Mouse (Mus musculus): ENCODE data around the gene Kcng4. TPM values are rescaled to one million over a fixed set of nuclear protein-coding genes. Genes with fewer than 3 reads are reported as not detected.

The Kcng4 gene
- polyA plus RNA-seq, 1 experiment from 2014 or later: 0.07 TPM

DNA sequence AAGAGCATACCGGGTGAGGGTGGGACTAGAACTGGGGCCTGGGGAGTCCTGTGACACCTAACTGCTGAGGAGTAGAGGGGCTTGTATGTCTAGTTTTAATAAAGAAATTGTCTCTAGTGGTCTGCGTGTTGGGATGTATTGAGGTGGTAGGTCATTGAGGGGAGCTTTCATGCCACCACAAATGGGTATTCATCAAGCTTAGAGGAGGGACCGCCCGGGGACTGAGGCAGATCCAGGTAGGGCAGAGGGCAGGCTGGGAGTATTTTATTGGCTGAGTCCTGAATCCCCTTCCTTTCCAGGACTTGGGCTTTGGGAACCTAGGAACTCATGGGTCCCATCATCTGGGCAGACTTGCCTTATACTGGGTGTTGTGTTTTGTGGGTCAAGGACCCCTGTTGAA, 18.7 kb downstream of the Kcng4 start:
- DNase-seq (ENCODE audit: low spot score) (no peak), ATAC-seq (replicated peaks; ENCODE audit: low FRiP score) (no peak)
- no peaks in the 10 kb centered on the region for H3K4me1 ChIP-seq (replicated peaks; ENCODE audit: control insufficient read depth, insufficient read depth, low read length)
- H3K9ac ChIP-seq (ENCODE audit: low read length): no peak overlapping the region
- H3K4me2 ChIP-seq (ENCODE audit: low read depth, low read length, severe bottlenecking): no peak overlapping the region
- H3K36me3 ChIP-seq (ENCODE audit: control insufficient read depth, insufficient read depth, low read length): no peaks in the 10 kb centered on the region
- H3K9me3 ChIP-seq (ENCODE audit: control insufficient read depth, low read length): no peaks in the 10 kb centered on the region
- no peak overlapping the region for H3K27ac ChIP-seq (ENCODE audit: low read depth, low read length)
- no peak overlapping the region for H3K4me3 ChIP-seq (ENCODE audit: low read depth, low read length)
- H3K27me3 ChIP-seq (ENCODE audit: control insufficient read depth, insufficient read depth, low read length): no peaks in the 10 kb centered on the region; the same call in 1 of the 2 replicates
- WGBS: 89% methylated on average over 4 of the region's 4 CpGs

- Histone ChIP-seq H3K9ac (ENCODE audit: low read length) (no peak overlapping the region), H3K4me3 (ENCODE audit: low read depth, low read length) (no peak overlapping the region), H3K27me3 (ENCODE audit: control insufficient read depth, insufficient read depth, low read length) (no peaks in the 10 kb centered on the region; the same call in 1 of the 2 replicates), H3K4me1 (replicated peaks; ENCODE audit: control insufficient read depth, insufficient read depth, low read length) (no peaks in the 10 kb centered on the region), H3K36me3 (ENCODE audit: control insufficient read depth, insufficient read depth, low read length) (no peaks in the 10 kb centered on the region), H3K4me2 (ENCODE audit: low read depth, low read length, severe bottlenecking) (no peak overlapping the region), H3K9me3 (ENCODE audit: control insufficient read depth, low read length) (no peaks in the 10 kb centered on the region), H3K27ac (ENCODE audit: low read depth, low read length) (no peak overlapping the region)
- no peak for DNase-seq (ENCODE audit: low spot score)
- ATAC-seq (replicated peaks; ENCODE audit: low FRiP score): no peak
- 62% methylated on average over 7 of the region's 7 CpGs for WGBS
These were observed 19.1 kb downstream of the Kcng4 start for GRCm38 (mm10) chr8:119616358-119616757.

- Histone ChIP-seq H3K27me3 (ENCODE audit: control insufficient read depth, insufficient read depth, low read length) (no peaks in the 10 kb centered on the region; the same call in 1 of the 2 replicates), H3K9me3 (ENCODE audit: control insufficient read depth, low read length) (no peaks in the 10 kb centered on the region), H3K4me3 (ENCODE audit: low read depth, low read length) (no peak overlapping the region), H3K36me3 (ENCODE audit: control insufficient read depth, insufficient read depth, low read length) (no peaks in the 10 kb centered on the region), H3K4me1 (replicated peaks; ENCODE audit: control insufficient read depth, insufficient read depth, low read length) (no peaks in the 10 kb centered on the region), H3K27ac (ENCODE audit: low read depth, low read length) (no peak overlapping the region), H3K4me2 (ENCODE audit: low read depth, low read length, severe bottlenecking) (no peak overlapping the region), H3K9ac (ENCODE audit: low read length) (no peak overlapping the region)
- 77% methylated on average over 14 of the region's 14 CpGs for WGBS
- no peak for DNase-seq (ENCODE audit: low spot score)
- no peak for ATAC-seq (replicated peaks; ENCODE audit: low FRiP score)
These were observed 20.4 kb downstream of the Kcng4 start for GRCm38 (mm10) chr8:119615096-119615495.

- 82% methylated on average over 26 of the region's 26 CpGs for WGBS
- Histone ChIP-seq H3K9ac (ENCODE audit: low read length) (no peak within 1 kb of the TSS), H3K36me3 (ENCODE audit: control insufficient read depth, insufficient read depth, low read length) (no peaks in the 10 kb centered on the region), H3K9me3 (ENCODE audit: control insufficient read depth, low read length) (no peaks in the 10 kb centered on the region; the same call in 1 of the 2 replicates), H3K27ac (ENCODE audit: low read depth, low read length) (no peak within 1 kb of the TSS), H3K4me3 (ENCODE audit: low read depth, low read length) (no peak within 1 kb of the TSS), H3K4me2 (ENCODE audit: low read depth, low read length, severe bottlenecking) (no peak within 1 kb of the TSS), H3K4me1 (replicated peaks; ENCODE audit: control insufficient read depth, insufficient read depth, low read length) (no peaks in the 10 kb centered on the region), H3K27me3 (ENCODE audit: control insufficient read depth, insufficient read depth, low read length) (no peaks in the 10 kb centered on the region; the same call in 1 of the 2 replicates)
- DNase-seq (ENCODE audit: low spot score) (no peak), ATAC-seq (replicated peaks; ENCODE audit: low FRiP score) (no peak)
These were observed 23.0 kb downstream of the Kcng4 start, which contains the start of gene Adad2 for GRCm38 (mm10) chr8:119612471-119612870. Adad2 (plus strand) TSS chr8:119612747.

GRCm38 (mm10) chr8:119606224-119606623, 29.3 kb downstream of the Kcng4 start:
- WGBS: 75% methylated on average over 2 of the region's 2 CpGs
- DNase-seq (ENCODE audit: low spot score) (no peak), ATAC-seq (replicated peaks; ENCODE audit: low FRiP score) (no peak)
- Histone ChIP-seq H3K27ac (ENCODE audit: low read depth, low read length) (no peak overlapping the region), H3K9ac (ENCODE audit: low read length) (no peak overlapping the region), H3K27me3 (ENCODE audit: control insufficient read depth, insufficient read depth, low read length) (no peaks in the 10 kb centered on the region), H3K4me3 (ENCODE audit: low read depth, low read length) (no peak overlapping the region), H3K4me1 (replicated peaks; ENCODE audit: control insufficient read depth, insufficient read depth, low read length) (peaks cover 6% of the 10 kb centered on the region), H3K36me3 (ENCODE audit: control insufficient read depth, insufficient read depth, low read length) (no peaks in the 10 kb centered on the region; the same call in 1 of the 2 replicates), H3K9me3 (ENCODE audit: control insufficient read depth, low read length) (no peaks in the 10 kb centered on the region; the same call in 1 of the 2 replicates), H3K4me2 (ENCODE audit: low read depth, low read length, severe bottlenecking) (no peak overlapping the region)

DNA sequence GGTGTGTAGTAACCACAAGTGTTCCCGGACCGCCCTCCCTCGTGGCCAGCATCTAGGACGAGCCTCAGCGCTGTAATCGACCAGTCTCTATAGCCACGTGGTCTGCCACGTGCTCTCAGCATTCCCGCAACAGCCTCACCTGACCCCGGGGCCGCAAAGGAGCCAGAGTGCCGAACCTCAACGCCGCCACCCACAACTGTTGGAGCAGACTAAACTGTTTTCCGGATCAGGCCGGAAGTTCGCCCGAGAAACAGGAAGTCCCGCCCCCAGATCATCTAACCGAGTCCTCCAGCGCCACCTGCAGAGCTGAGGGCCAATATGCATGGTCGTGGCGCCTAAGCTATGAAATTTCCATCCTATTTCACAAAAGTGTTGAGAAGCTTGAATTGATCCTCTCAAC, 30.5 kb downstream of the Kcng4 start, which contains the start of gene Taf1c:
TSS of gene Taf1c (minus strand) at position 227 of the 400 bp plus-strand sequence.
- H3K9ac ChIP-seq (ENCODE audit: low read length): peak within 1 kb of the TSS; percentile 88
- peak within 1 kb of the TSS; percentile 75 for H3K4me3 ChIP-seq (ENCODE audit: low read depth, low read length)
- no peaks in the 10 kb centered on the region; the same call in 1 of the 2 replicates for H3K9me3 ChIP-seq (ENCODE audit: control insufficient read depth, low read length)
- H3K4me1 ChIP-seq (replicated peaks; ENCODE audit: control insufficient read depth, insufficient read depth, low read length): peaks cover 6% of the 10 kb centered on the region
- H3K27me3 ChIP-seq (ENCODE audit: control insufficient read depth, insufficient read depth, low read length): no peaks in the 10 kb centered on the region
- peaks cover 3% of the 10 kb centered on the region; the same call in 1 of the 2 replicates for H3K36me3 ChIP-seq (ENCODE audit: control insufficient read depth, insufficient read depth, low read length)
- H3K4me2 ChIP-seq (ENCODE audit: low read depth, low read length, severe bottlenecking): peak within 1 kb of the TSS; percentile 83
- peak; percentile 79 for ATAC-seq (replicated peaks; ENCODE audit: low FRiP score)
- DNase-seq (ENCODE audit: low spot score): peak; percentile 95
- no peak within 1 kb of the TSS for H3K27ac ChIP-seq (ENCODE audit: low read depth, low read length)
- WGBS: under 1% methylated on average over 23 of the region's 23 CpGs

- H3K36me3 ChIP-seq (ENCODE audit: control insufficient read depth, insufficient read depth, low read length): peaks cover 3% of the 10 kb centered on the region; the same call in 1 of the 2 replicates
- 42% methylated on average over 12 of the region's 12 CpGs for WGBS
- no peaks in the 10 kb centered on the region; the same call in 1 of the 2 replicates for H3K9me3 ChIP-seq (ENCODE audit: control insufficient read depth, low read length)
- no peaks in the 10 kb centered on the region for H3K27me3 ChIP-seq (ENCODE audit: control insufficient read depth, insufficient read depth, low read length)
- H3K4me2 ChIP-seq (ENCODE audit: low read depth, low read length, severe bottlenecking): peak overlapping the region; percentile 83
- ATAC-seq (replicated peaks; ENCODE audit: low FRiP score) (no peak), DNase-seq (ENCODE audit: low spot score) (no peak)
- peaks cover 6% of the 10 kb centered on the region for H3K4me1 ChIP-seq (replicated peaks; ENCODE audit: control insufficient read depth, insufficient read depth, low read length)
- H3K9ac ChIP-seq (ENCODE audit: low read length): peak overlapping the region; percentile 88
- peak overlapping the region; percentile 75 for H3K4me3 ChIP-seq (ENCODE audit: low read depth, low read length)
- no peak overlapping the region for H3K27ac ChIP-seq (ENCODE audit: low read depth, low read length)
These were observed 31.1 kb downstream of the Kcng4 start for GRCm38 (mm10) chr8:119604398-119604803.

- Histone ChIP-seq H3K9me3 (ENCODE audit: control insufficient read depth, low read length) (no peaks in the 10 kb centered on the region; the same call in 1 of the 2 replicates), H3K27ac (ENCODE audit: low read depth, low read length) (no peak overlapping the region), H3K9ac (ENCODE audit: low read length) (peak overlapping the region; percentile 88; the same call in 1 of the 2 replicates), H3K4me1 (replicated peaks; ENCODE audit: control insufficient read depth, insufficient read depth, low read length) (peaks cover 6% of the 10 kb centered on the region), H3K36me3 (ENCODE audit: control insufficient read depth, insufficient read depth, low read length) (peaks cover 5% of the 10 kb centered on the region; the same call in 1 of the 2 replicates), H3K4me3 (ENCODE audit: low read depth, low read length) (0 out of 2 replicates have a peak overlapping the region, but pooled peaks have one; percentile 75), H3K4me2 (ENCODE audit: low read depth, low read length, severe bottlenecking) (peak overlapping the region; percentile 83; the same call in 1 of the 2 replicates), H3K27me3 (ENCODE audit: control insufficient read depth, insufficient read depth, low read length) (no peaks in the 10 kb centered on the region)
- WGBS: 92% methylated on average over 4 of the region's 4 CpGs
- DNase-seq (ENCODE audit: low spot score) (no peak), ATAC-seq (replicated peaks; ENCODE audit: low FRiP score) (no peak)
These were observed 31.7 kb downstream of the Kcng4 start for GRCm38 (mm10) chr8:119603771-119604170.

GRCm38 (mm10) chr8:119591456-119591855, 44.0 kb downstream of the Kcng4 start:
- H3K9ac ChIP-seq (ENCODE audit: low read length): no peak overlapping the region
- no peaks in the 10 kb centered on the region for H3K4me1 ChIP-seq (replicated peaks; ENCODE audit: control insufficient read depth, insufficient read depth, low read length)
- no peak for DNase-seq (ENCODE audit: low spot score)
- H3K27ac ChIP-seq (ENCODE audit: low read depth, low read length): no peak overlapping the region
- WGBS: 91% methylated on average over 7 of the region's 7 CpGs
- no peaks in the 10 kb centered on the region for H3K36me3 ChIP-seq (ENCODE audit: control insufficient read depth, insufficient read depth, low read length)
- no peak overlapping the region for H3K4me3 ChIP-seq (ENCODE audit: low read depth, low read length)
- no peak for ATAC-seq (replicated peaks; ENCODE audit: low FRiP score)
- H3K27me3 ChIP-seq (ENCODE audit: control insufficient read depth, insufficient read depth, low read length): no peaks in the 10 kb centered on the region
- H3K9me3 ChIP-seq (ENCODE audit: control insufficient read depth, low read length): no peaks in the 10 kb centered on the region
- H3K4me2 ChIP-seq (ENCODE audit: low read depth, low read length, severe bottlenecking): no peak overlapping the region

Data from forebrain, embryonic 11.5 days (tissue).